Mouse (Mus musculus) c-Kit-positive CD71-positive TER-119-positive erythroid progenitor cells, embryonic 14.5 days (primary cell): ENCODE data around the gene Ccdc167.

Experiments
- DNase-seq: peaks from one replicate; pipeline ENCODE4 v3.0.0-alpha.2; 2013; ENCODE audit warnings: low spot score

The Ccdc167 gene

GRCm38 (mm10) chr17:29686771-29687170, 30.1 kb downstream of the Ccdc167 start:
- peak; percentile 60 for DNase-seq

GRCm38 (mm10) chr17:29684275-29684674, 32.6 kb downstream of the Ccdc167 start:
- DNase-seq = no peak

GRCm38 (mm10) chr17:29683127-29683526, 33.7 kb downstream of the Ccdc167 start:
- DNase-seq = no peak

GRCm38 (mm10) chr17:29682261-29682660, 34.6 kb downstream of the Ccdc167 start:
- no peak for DNase-seq

GRCm38 (mm10) chr17:29681669-29682068, 35.2 kb downstream of the Ccdc167 start:
- DNase-seq = no peak

- no peak for DNase-seq
Measured at GRCm38 (mm10) chr17:29680921-29681320, 35.9 kb downstream of the Ccdc167 start.

GRCm38 (mm10) chr17:29680174-29680573, 36.7 kb downstream of the Ccdc167 start:
- no peak for DNase-seq

GRCm38 (mm10) chr17:29679038-29679767, 37.6 kb downstream of the Ccdc167 start:
- no peak for DNase-seq

- no peak for DNase-seq
Measured at GRCm38 (mm10) chr17:29678526-29678925, 38.3 kb downstream of the Ccdc167 start.

GRCm38 (mm10) chr17:29673325-29673724, 43.5 kb downstream of the Ccdc167 start:
- no peak for DNase-seq

GRCm38 (mm10) chr17:29671021-29671420, 45.8 kb downstream of the Ccdc167 start:
- DNase-seq = no peak

GRCm38 (mm10) chr17:29669936-29670335, 46.9 kb downstream of the Ccdc167 start:
- peak; percentile 76 for DNase-seq

- no peak for DNase-seq
Measured at GRCm38 (mm10) chr17:29669030-29669429, 47.8 kb downstream of the Ccdc167 start.

- no peak for DNase-seq
Measured at GRCm38 (mm10) chr17:29668051-29668986, 48.5 kb downstream of the Ccdc167 start.

- DNase-seq = no peak
Measured at GRCm38 (mm10) chr17:29662145-29662544, 54.7 kb downstream of the Ccdc167 start.

GRCm38 (mm10) chr17:29660762-29661391, 56.0 kb downstream of the Ccdc167 start:
- peak; percentile 33 for DNase-seq

GRCm38 (mm10) chr17:29660076-29660761, 56.6 kb downstream of the Ccdc167 start, which contains the start of gene Cmtr1:
Cmtr1 (plus strand) TSS chr17:29660595.
- peak; percentile 94 for DNase-seq

- DNase-seq = peak; percentile 81
Measured at GRCm38 (mm10) chr17:29658249-29658648, 58.6 kb downstream of the Ccdc167 start.

GRCm38 (mm10) chr17:29642219-29642618, 74.6 kb downstream of the Ccdc167 start:
- no peak for DNase-seq

- no peak for DNase-seq
Measured at GRCm38 (mm10) chr17:29640971-29641370, 75.9 kb downstream of the Ccdc167 start.

- DNase-seq = peak; percentile 59
Measured at GRCm38 (mm10) chr17:29637895-29638294, 78.9 kb downstream of the Ccdc167 start.

- DNase-seq = peak; percentile 47
Measured at GRCm38 (mm10) chr17:29637377-29637776, 79.5 kb downstream of the Ccdc167 start.
